Comparison of ENCODE assay signal across 19 mouse cellular contexts in the genomic region with DNA sequence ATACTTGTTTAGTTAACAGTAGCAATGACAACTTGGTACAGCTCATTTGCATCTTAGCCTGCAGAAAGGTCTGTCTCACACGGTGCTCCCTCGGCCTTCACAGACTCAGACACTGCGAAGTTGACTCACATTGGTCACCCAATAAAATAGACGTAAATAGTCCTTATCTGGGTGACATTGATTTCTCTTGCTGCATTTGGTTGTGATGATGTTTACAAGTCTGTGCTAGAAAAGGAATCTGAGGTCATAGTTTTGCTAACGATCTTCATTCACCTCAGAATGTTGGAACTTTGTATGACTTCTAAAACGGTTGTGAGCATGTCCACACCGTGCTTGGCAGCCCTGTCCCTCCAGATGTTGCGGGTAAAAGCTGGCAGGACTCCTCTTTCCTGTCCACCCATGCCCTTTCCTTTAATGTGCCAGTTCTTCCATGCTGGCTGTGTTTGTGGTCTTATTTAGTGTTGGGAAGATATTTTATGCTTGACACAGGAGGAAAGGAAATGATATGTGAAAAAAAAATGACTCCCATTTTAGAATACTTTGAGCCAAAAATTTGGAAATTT.
DNase-seq lines count a peak whose midpoint lies in the region; ATAC-seq and TF ChIP-seq lines count a peak whose summit lies in the region.
"Had no signal": no experiment of that assay in that cellular context is flagged by ENCODE, and none has a peak within 500 bp of the region (broad histone marks: within the 10 kb centered on the region; RNA-seq: fewer than 3 reads in every experiment).

No protein-coding gene starts in this region.

- TF ChIP-seq CTCF in stomach, postnatal 0 days (IDR thresholded peaks at IDR 0.05; ENCODE audit: low read depth): no peak

- H3K4me1 ChIP-seq in heart, embryonic 12.5 days (replicated peaks): peaks cover 17% of the 10 kb centered on the region
- H3K4me1 ChIP-seq in stomach, postnatal 0 days (replicated peaks; ENCODE audit: control insufficient read depth, insufficient read depth): no peaks in the 10 kb centered on the region
- H3K4me1 ChIP-seq: liver, embryonic 12.5 days had no signal

- TF ChIP-seq EP300 in stomach, postnatal 0 days (optimal IDR thresholded peaks at IDR 0.05): no peak

- intact Hi-C loops in left cerebral cortex, postnatal 4 days (cut with DNase I): no loop called here

- peak; percentile 85 for DNase-seq in heart, adult 11 months
- peak; percentile 17 for DNase-seq in left cerebral cortex, postnatal 4 days
- DNase-seq in left cerebral cortex, adult 9 months (ENCODE audit: low spot score in 2 of 2): no peak
- DNase-seq in A20 (ENCODE audit: low read depth, low spot score) (peak; percentile 4), adipocyte (ENCODE audit: low spot score) (peak; percentile 32)
- no peak for DNase-seq in stomach, postnatal 0 days (ENCODE audit: low spot score)
- no peak for DNase-seq in embryo, embryonic 11 days
- DNase-seq: cerebellum, adult 18-20 months; spleen, adult 18-20 months; thymus, postnatal 4 days had no signal

- WGBS in heart, embryonic 12.5 days: 78% methylated on average over 8 of the region's 8 CpGs
- 65% methylated on average over 8 of the region's 8 CpGs for WGBS in stomach, postnatal 0 days

- no peak overlapping the region for H3K4me3 ChIP-seq in heart, embryonic 12.5 days
- no peak overlapping the region for H3K4me3 ChIP-seq in stomach, postnatal 0 days (ENCODE audit: low read depth, low read length)
- H3K4me3 ChIP-seq: embryonic facial prominence, embryonic 10.5 days; forebrain, embryonic 15.5 days; heart, embryonic 13.5 days; liver, embryonic 12.5 days; lung, embryonic 15.5 days; midbrain, embryonic 13.5 days; neural tube, embryonic 13.5 days had no signal

- H3K36me3 ChIP-seq in heart, embryonic 12.5 days: peaks cover 2% of the 10 kb centered on the region; the same call in 1 of the 2 replicates
- 0 out of 2 replicates have a peak, but pooled peaks cover 1% of the 10 kb centered on the region for H3K36me3 ChIP-seq in stomach, postnatal 0 days (ENCODE audit: control insufficient read depth, insufficient read depth, low read length)
- H3K36me3 ChIP-seq: embryonic facial prominence, embryonic 10.5 days; liver, embryonic 12.5 days; lung, embryonic 15.5 days; midbrain, embryonic 13.5 days had no signal

- no peaks in the 10 kb centered on the region for H3K27me3 ChIP-seq in heart, embryonic 12.5 days (replicated peaks)
- H3K27me3 ChIP-seq in stomach, postnatal 0 days (ENCODE audit: control insufficient read depth, insufficient read depth, low read length): no peaks in the 10 kb centered on the region
- H3K27me3 ChIP-seq: forebrain, embryonic 15.5 days; heart, embryonic 13.5 days; liver, embryonic 12.5 days; lung, embryonic 15.5 days; midbrain, embryonic 13.5 days; neural tube, embryonic 13.5 days had no signal

- no peak overlapping the region for H3K4me2 ChIP-seq in heart, embryonic 12.5 days
- H3K4me2 ChIP-seq in stomach, postnatal 0 days (replicated peaks; ENCODE audit: low read depth): no peak overlapping the region
- H3K4me2 ChIP-seq: forebrain, embryonic 15.5 days; hindbrain, embryonic 14.5 days; liver, embryonic 12.5 days; lung, embryonic 15.5 days; midbrain, embryonic 13.5 days; neural tube, embryonic 13.5 days had no signal

- no peak overlapping the region for H3K9ac ChIP-seq in heart, embryonic 12.5 days
- no peak overlapping the region for H3K9ac ChIP-seq in stomach, postnatal 0 days (ENCODE audit: low read length)
- H3K9ac ChIP-seq: forebrain, embryonic 15.5 days; heart, embryonic 13.5 days; hindbrain, embryonic 14.5 days; liver, embryonic 12.5 days; lung, embryonic 15.5 days; midbrain, embryonic 13.5 days; neural tube, embryonic 13.5 days had no signal

- H3K27ac ChIP-seq in heart, embryonic 12.5 days (ENCODE audit: poor library complexity, severe bottlenecking): no peak overlapping the region
- H3K27ac ChIP-seq in stomach, postnatal 0 days (replicated peaks): no peak overlapping the region
- H3K27ac ChIP-seq: embryonic facial prominence, embryonic 10.5 days; forebrain, embryonic 15.5 days; liver, embryonic 12.5 days; lung, embryonic 15.5 days; midbrain, embryonic 13.5 days had no signal

- ATAC-seq in heart, embryonic 12.5 days (ENCODE audit: insufficient number of reproducible peaks, low FRiP score): no peak
- no peak for ATAC-seq in stomach, postnatal 0 days (ENCODE audit: low FRiP score, low TSS enrichment)
- ATAC-seq: liver, embryonic 12.5 days had no signal

- no peaks in the 10 kb centered on the region for H3K9me3 ChIP-seq in heart, embryonic 12.5 days (replicated peaks)
- H3K9me3 ChIP-seq in stomach, postnatal 0 days (ENCODE audit: control insufficient read depth, low read length): no peaks in the 10 kb centered on the region
- H3K9me3 ChIP-seq: embryonic facial prominence, embryonic 10.5 days; forebrain, embryonic 15.5 days; heart, embryonic 13.5 days; liver, embryonic 12.5 days; lung, embryonic 15.5 days; midbrain, embryonic 13.5 days; neural tube, embryonic 13.5 days had no signal

Comparison
In these comparisons a context has a peak if more than half of its experiments do, and no peak if none do; other contexts are left out.
1. DNase-seq: peak in heart, adult 11 months (single experiment), left cerebral cortex, postnatal 4 days (single experiment), A20 (single experiment) and adipocyte (single experiment); none in left cerebral cortex, adult 9 months (0 of 2), stomach, postnatal 0 days (single experiment) and embryo, embryonic 11 days (single experiment).